Mouse (Mus musculus): ENCODE measurements around the gene Slc6a5.

The Slc6a5 gene

GRCm38 (mm10) chr7:49981511-49982227 lies 71.7 kb downstream of the Slc6a5 start:
- DNase-seq (ENCODE audit: low read depth, low spot score): no peak

- DNase-seq (ENCODE audit: low read depth, low spot score): no peak
Observed at GRCm38 (mm10) chr7:49984698-49985097, 74.8 kb downstream of the Slc6a5 start.

- no peak for DNase-seq (ENCODE audit: low read depth, low spot score)
Observed at GRCm38 (mm10) chr7:49985947-49986346, 76.0 kb downstream of the Slc6a5 start.

- DNase-seq (ENCODE audit: low read depth, low spot score): no peak
Observed at GRCm38 (mm10) chr7:49999321-49999720, 89.4 kb downstream of the Slc6a5 start.

- no peak for DNase-seq (ENCODE audit: low read depth, low spot score)
Observed at GRCm38 (mm10) chr7:50005268-50005667, 95.3 kb downstream of the Slc6a5 start.

Data from WW6 (cell line).